Mouse (Mus musculus): ENCODE results near the gene Vrk2.

GRCm38 (mm10) chr11:26450636-26451035 is 143.2 kb downstream of the Vrk2 start:
- TF ChIP-seq GATA1 (IDR thresholded peaks at IDR 0.05; ENCODE audit: borderline replicate concordance, low read length) (no peak), CTCF (IDR thresholded peaks at IDR 0.05; ENCODE audit: low read depth, low read length) (no peak), TAL1 (conservative IDR thresholded peaks at IDR 0.05; ENCODE audit: low read depth, low read length) (no peak), POLR2AphosphoS5 (IDR thresholded peaks at IDR 0.05; ENCODE audit: insufficient replicate concordance, low read depth, low read length) (no peak)

Measured in G1E (cell line).